Mouse (Mus musculus): ENCODE data around the gene Chp2. TPM values are rescaled to one million over a fixed set of nuclear protein-coding genes. Genes with fewer than 3 reads are reported as not detected.

Chp2 gene
- total and polyA plus RNA-seq, 3 experiments, result 0.11 TPM; not detected in 2

- Histone ChIP-seq H3K4me3 (ENCODE audit: low read depth, low read length) (no peak overlapping the region), H3K9me3 (replicated peaks) (no peaks in the 10 kb centered on the region), H3K27me3 (ENCODE audit: insufficient read depth, low read length) (no peaks in the 10 kb centered on the region), H3K4me1 (ENCODE audit: insufficient read depth, low read depth, low read length) (no peaks in the 10 kb centered on the region), H3K36me3 (replicated peaks) (no peaks in the 10 kb centered on the region)
- DNase-seq (ENCODE audit: low spot score) (no peak), ATAC-seq (ENCODE audit: extremely low read depth, insufficient number of reproducible peaks, low FRiP score, poor library complexity, severe bottlenecking) (no peak)
- TF ChIP-seq GATA2 (IDR thresholded peaks at IDR 0.05; ENCODE audit: borderline replicate concordance, low read depth, low read length), result no peak
- no peak for TF ChIP-seq GATA1 (IDR thresholded peaks at IDR 0.05; ENCODE audit: borderline replicate concordance, low read length)
- no peak for TF ChIP-seq CTCF (IDR thresholded peaks at IDR 0.05; ENCODE audit: low read depth, low read length)
- TF ChIP-seq POLR2AphosphoS5 (IDR thresholded peaks at IDR 0.05; ENCODE audit: insufficient replicate concordance, low read depth, low read length), result no peak
- no peak for TF ChIP-seq TAL1 (conservative IDR thresholded peaks at IDR 0.05; ENCODE audit: low read depth, low read length)
These were observed 49.7 kb downstream of the Chp2 start for GRCm38 (mm10) chr7:122268983-122269486.

GRCm38 (mm10) chr7:122272334-122272733 lies 53.0 kb downstream of the Chp2 start:
- H3K4me3 ChIP-seq (ENCODE audit: low read depth, low read length), result no peak overlapping the region
- no peaks in the 10 kb centered on the region for H3K9me3 ChIP-seq (replicated peaks)
- TF ChIP-seq GATA2 (IDR thresholded peaks at IDR 0.05; ENCODE audit: borderline replicate concordance, low read depth, low read length), result no peak
- no peak for TF ChIP-seq POLR2AphosphoS5 (IDR thresholded peaks at IDR 0.05; ENCODE audit: insufficient replicate concordance, low read depth, low read length)
- no peak for TF ChIP-seq TAL1 (conservative IDR thresholded peaks at IDR 0.05; ENCODE audit: low read depth, low read length)
- no peak for TF ChIP-seq GATA1 (IDR thresholded peaks at IDR 0.05; ENCODE audit: borderline replicate concordance, low read length)
- no peak for TF ChIP-seq CTCF (IDR thresholded peaks at IDR 0.05; ENCODE audit: low read depth, low read length)
- DNase-seq (ENCODE audit: low spot score) (no peak), ATAC-seq (ENCODE audit: extremely low read depth, insufficient number of reproducible peaks, low FRiP score, poor library complexity, severe bottlenecking) (no peak)
- no peaks in the 10 kb centered on the region for H3K4me1 ChIP-seq (ENCODE audit: insufficient read depth, low read depth, low read length)
- H3K27me3 ChIP-seq (ENCODE audit: insufficient read depth, low read length), result no peaks in the 10 kb centered on the region
- no peaks in the 10 kb centered on the region for H3K36me3 ChIP-seq (replicated peaks)

Other genes with a start within 250 kb of the Chp2 start
- gene Cog7, start 237.8 kb upstream of the Chp2 start, total RNA-seq (2014; fragmentation: Nextera tagmentation), result 26.2 and 32.7 TPM in 2 replicates
- 19.3 and 20.5 TPM in 2 replicates for gene Cog7, start 237.8 kb upstream of the Chp2 start, total RNA-seq (2017)
- 9.0 and 9.2 TPM in 2 replicates for gene Cog7, start 237.8 kb upstream of the Chp2 start, polyA plus RNA-seq (2012)
- 174 and 198 TPM in 2 replicates for gene Gga2, start 198.3 kb upstream of the Chp2 start, total RNA-seq (2014; fragmentation: Nextera tagmentation)
- 314 and 315 TPM in 2 replicates for gene Gga2, start 198.3 kb upstream of the Chp2 start, total RNA-seq (2017)
- gene Gga2, start 198.3 kb upstream of the Chp2 start, polyA plus RNA-seq (2012), result 299 and 333 TPM in 2 replicates
- gene Ubfd1, start 152.3 kb upstream of the Chp2 start, total RNA-seq (2014; fragmentation: Nextera tagmentation), result 49.3 and 49.6 TPM in 2 replicates
- gene Ubfd1, start 152.3 kb upstream of the Chp2 start, total RNA-seq (2017), result 49.7 and 52.2 TPM in 2 replicates
- 32.9 and 38.1 TPM in 2 replicates for gene Ubfd1, start 152.3 kb upstream of the Chp2 start, polyA plus RNA-seq (2012)
- gene Ears2, start 152.2 kb upstream of the Chp2 start, total RNA-seq (2014; fragmentation: Nextera tagmentation), result 12.8 and 14.4 TPM in 2 replicates
- 7.9 and 9.7 TPM in 2 replicates for gene Ears2, start 152.2 kb upstream of the Chp2 start, total RNA-seq (2017)
- 16.3 and 17.0 TPM in 2 replicates for gene Ears2, start 152.2 kb upstream of the Chp2 start, polyA plus RNA-seq (2012)
- gene Ndufab1, start 117.6 kb upstream of the Chp2 start, total RNA-seq (2014; fragmentation: Nextera tagmentation), result 161 and 182 TPM in 2 replicates
- 89.3 and 121 TPM in 2 replicates for gene Ndufab1, start 117.6 kb upstream of the Chp2 start, total RNA-seq (2017)
- 1,259 and 1,762 TPM in 2 replicates for gene Ndufab1, start 117.6 kb upstream of the Chp2 start, polyA plus RNA-seq (2012)
- 46.1 and 49.8 TPM in 2 replicates for gene Palb2, start 86.5 kb upstream of the Chp2 start, total RNA-seq (2014; fragmentation: Nextera tagmentation)
- gene Palb2, start 86.5 kb upstream of the Chp2 start, total RNA-seq (2017), result 31.0 and 41.1 TPM in 2 replicates
- gene Palb2, start 86.5 kb upstream of the Chp2 start, polyA plus RNA-seq (2012), result 3.7 and 6.4 TPM in 2 replicates
- 66.3 and 96.8 TPM in 2 replicates for gene Dctn5, start 86.5 kb upstream of the Chp2 start, total RNA-seq (2014; fragmentation: Nextera tagmentation)
- gene Dctn5, start 86.5 kb upstream of the Chp2 start, total RNA-seq (2017), result 116 and 125 TPM in 2 replicates
- 5.7 and 6.2 TPM in 2 replicates for gene Dctn5, start 86.5 kb upstream of the Chp2 start, polyA plus RNA-seq (2012)
- 103 and 128 TPM in 2 replicates for gene Plk1, start 60.1 kb upstream of the Chp2 start, total RNA-seq (2014; fragmentation: Nextera tagmentation)
- gene Plk1, start 60.1 kb upstream of the Chp2 start, total RNA-seq (2017), result 35.0 and 51.6 TPM in 2 replicates
- 83.0 and 96.3 TPM in 2 replicates for gene Plk1, start 60.1 kb upstream of the Chp2 start, polyA plus RNA-seq (2012)
- not detected in 2 replicates for gene Ern2, start 33.3 kb upstream of the Chp2 start, total RNA-seq (2014; fragmentation: Nextera tagmentation)
- not detected in 2 replicates for gene Ern2, start 33.3 kb upstream of the Chp2 start, total RNA-seq (2017)
- not detected in 2 replicates for gene Ern2, start 33.3 kb upstream of the Chp2 start, polyA plus RNA-seq (2012)
- gene Prkcb, start 69.3 kb downstream of the Chp2 start, total RNA-seq (2014; fragmentation: Nextera tagmentation), result not detected in 2 replicates
- gene Prkcb, start 69.3 kb downstream of the Chp2 start, total RNA-seq (2017), result 0.17 and 0.55 TPM in 2 replicates
- gene Prkcb, start 69.3 kb downstream of the Chp2 start, polyA plus RNA-seq (2012), result not detected in 2 replicates